Comparison of ENCODE assay signal across 8 mouse cellular contexts in the genomic region with DNA sequence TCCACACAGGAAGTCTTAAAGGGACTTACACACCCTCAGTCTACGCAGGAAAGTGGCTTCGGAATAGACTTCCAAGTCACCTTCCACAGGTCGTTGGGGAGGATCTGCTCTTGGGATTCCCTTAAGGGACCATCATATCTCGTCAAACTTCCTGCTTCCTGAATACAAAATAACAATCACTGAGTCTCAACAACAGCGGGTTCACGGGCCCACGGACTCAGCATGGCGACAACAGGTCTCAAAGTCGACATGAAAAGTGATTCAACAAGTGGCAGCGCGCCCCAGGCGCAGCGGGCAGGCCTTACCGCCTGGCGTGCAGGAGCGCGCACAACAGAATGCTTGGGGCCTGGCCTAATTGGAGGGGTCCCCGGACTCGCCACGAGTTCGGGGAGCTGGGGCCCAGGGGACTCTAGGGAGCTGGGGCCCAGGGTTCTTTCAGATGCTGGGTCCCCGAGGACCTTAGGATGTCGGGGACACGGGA. TPM values are rescaled to one million over a fixed set of nuclear protein-coding genes. Genes with fewer than 3 reads are reported as not detected.
DNase-seq lines count a peak whose midpoint lies in the region; ATAC-seq lines count a peak whose summit lies in the region.

No protein-coding gene starts in this region.

- ATAC-seq in forebrain, embryonic 13.5 days = no peak
- peak; percentile 69; the same call in 1 of the 2 replicates for ATAC-seq in hindbrain, embryonic 11.5 days (ENCODE audit: low FRiP score)
- peak; percentile 23 for ATAC-seq in megakaryocyte-erythroid progenitor cell, adult 5-6 weeks (replicated peaks; ENCODE audit: low FRiP score, low TSS enrichment, poor library complexity, severe bottlenecking)
- peak; percentile 16; the same call in 1 of the 2 replicates for ATAC-seq in stomach, embryonic 15.5 days (ENCODE audit: insufficient read depth, low FRiP score, low read depth)

- H3K4me3 ChIP-seq in forebrain, embryonic 13.5 days = peak overlapping the region; percentile 79
- peak overlapping the region; percentile 75 for H3K4me3 ChIP-seq in hindbrain, embryonic 11.5 days (ENCODE audit: low read depth, low read length)
- peak overlapping the region; percentile 77 for H3K4me3 ChIP-seq in stomach, embryonic 15.5 days (replicated peaks)

- peak overlapping the region; percentile 70 for H3K4me2 ChIP-seq in forebrain, embryonic 13.5 days
- peak overlapping the region; percentile 82 for H3K4me2 ChIP-seq in hindbrain, embryonic 11.5 days (replicated peaks; ENCODE audit: low read depth, low read length)
- H3K4me2 ChIP-seq in stomach, embryonic 15.5 days = peak overlapping the region; percentile 78

- peaks cover 4% of the 10 kb centered on the region; the same call in 1 of the 2 replicates for H3K36me3 ChIP-seq in forebrain, embryonic 13.5 days (ENCODE audit: poor library complexity, severe bottlenecking)
- no peaks in the 10 kb centered on the region for H3K36me3 ChIP-seq in hindbrain, embryonic 11.5 days (ENCODE audit: control insufficient read depth, insufficient read depth, low read length)
- no peaks in the 10 kb centered on the region for H3K36me3 ChIP-seq in stomach, embryonic 15.5 days

- H3K27me3 ChIP-seq in forebrain, embryonic 13.5 days = no peaks in the 10 kb centered on the region
- H3K27me3 ChIP-seq in hindbrain, embryonic 11.5 days (ENCODE audit: control insufficient read depth, insufficient read depth, low read length) = no peaks in the 10 kb centered on the region
- H3K27me3 ChIP-seq in stomach, embryonic 15.5 days (replicated peaks) = no peaks in the 10 kb centered on the region

- no peaks in the 10 kb centered on the region for H3K9me3 ChIP-seq in forebrain, embryonic 13.5 days (replicated peaks)
- H3K9me3 ChIP-seq in hindbrain, embryonic 11.5 days (ENCODE audit: control insufficient read depth, low read length) = no peaks in the 10 kb centered on the region
- no peaks in the 10 kb centered on the region for H3K9me3 ChIP-seq in stomach, embryonic 15.5 days

- peaks cover 22% of the 10 kb centered on the region for H3K4me1 ChIP-seq in forebrain, embryonic 13.5 days
- H3K4me1 ChIP-seq in hindbrain, embryonic 11.5 days (replicated peaks; ENCODE audit: control insufficient read depth, insufficient read depth, low read length) = no peaks in the 10 kb centered on the region
- H3K4me1 ChIP-seq in stomach, embryonic 15.5 days = peaks cover 8% of the 10 kb centered on the region; the same call in 1 of the 2 replicates

- 0% methylated on average over 24 of the region's 24 CpGs for WGBS in forebrain, embryonic 13.5 days
- WGBS in hindbrain, embryonic 11.5 days = 0% methylated on average over 24 of the region's 24 CpGs
- under 1% methylated on average over 24 of the region's 24 CpGs for WGBS in stomach, embryonic 15.5 days

- H3K27ac ChIP-seq in forebrain, embryonic 13.5 days = peak overlapping the region; percentile 84
- H3K27ac ChIP-seq in hindbrain, embryonic 11.5 days (ENCODE audit: low read depth, low read length) = peak overlapping the region; percentile 83
- peak overlapping the region; percentile 93 for H3K27ac ChIP-seq in stomach, embryonic 15.5 days

- peak; percentile 59 for DNase-seq in layer of hippocampus, adult 11-12 months (ENCODE audit: low spot score)
- no peak for DNase-seq in layer of hippocampus, adult 8-10 months (ENCODE audit: low spot score in 2 of 2)
- peak; percentile 72 to 74 for DNase-seq in adrenal gland, postnatal 36 days
- DNase-seq in hindbrain, embryonic 11.5 days (ENCODE audit: low spot score) = peak; percentile 67
- peak; percentile 36 for DNase-seq in left cerebral cortex, postnatal 4 days

- peak overlapping the region; percentile 85 for H3K9ac ChIP-seq in forebrain, embryonic 13.5 days
- peak overlapping the region; percentile 70 for H3K9ac ChIP-seq in hindbrain, embryonic 11.5 days (ENCODE audit: low read depth, low read length)
- peak overlapping the region; percentile 74 for H3K9ac ChIP-seq in stomach, embryonic 15.5 days

- intact Hi-C loops in left cerebral cortex, postnatal 4 days (cut with DNase I) = no loop called here

RNA-seq across cellular contexts. Expression of gene Fam53a, which starts 0.6 kb away (rescaled TPM):
- 10 to 100 TPM; 23.1 to 28.3 (median 24.0) TPM for total RNA-seq in layer of hippocampus, adult 8-10 months (2022)
- 10 to 100 TPM; 27.5 to 28.3 TPM for total RNA-seq in adrenal gland, postnatal 36 days (2021)
- polyA plus RNA-seq in forebrain, embryonic 13.5 days (2015; fragmentation: Nextera tagmentation; extraction: Ambion mirVana) = 51.0 and 57.7 TPM in 2 replicates
- polyA plus RNA-seq in hindbrain, embryonic 11.5 days (2014; fragmentation: Nextera tagmentation; extraction: Ambion mirVana) = 50.3 and 52.3 TPM in 2 replicates
- total RNA-seq in left cerebral cortex, postnatal 4 days (2021) = 10 to 100 TPM; 16.1 to 17.3 TPM
- 44.2 and 44.7 TPM in 2 replicates for total RNA-seq in megakaryocyte-erythroid progenitor cell, adult 5-6 weeks (2014; fragmentation: Nextera tagmentation)
- 14.6 and 21.7 TPM in 2 replicates for total RNA-seq in megakaryocyte-erythroid progenitor cell, adult 5-6 weeks (2017)
- polyA plus RNA-seq in stomach, embryonic 15.5 days (2015; fragmentation: Nextera tagmentation; extraction: Ambion mirVana) = 52.9 and 53.9 TPM in 2 replicates

RNA-seq across cellular contexts. Expression of gene Gm9903, which starts 0.9 kb away (rescaled TPM):
- 1 to 10 TPM in 2 of 4 experiments, under 1 TPM in 2; 0.61 to 1.1 (median 0.89) TPM for total RNA-seq in layer of hippocampus, adult 8-10 months (2022)
- total RNA-seq in adrenal gland, postnatal 36 days (2021) = under 1 TPM; 0.30 to 0.36 TPM
- 0.55 and 0.61 TPM in 2 replicates for polyA plus RNA-seq in forebrain, embryonic 13.5 days (2015; fragmentation: Nextera tagmentation; extraction: Ambion mirVana)
- polyA plus RNA-seq in hindbrain, embryonic 11.5 days (2014; fragmentation: Nextera tagmentation; extraction: Ambion mirVana) = 0.66 and 0.94 TPM in 2 replicates
- total RNA-seq in left cerebral cortex, postnatal 4 days (2021) = under 1 TPM; 0.20 to 0.86 TPM
- total RNA-seq in megakaryocyte-erythroid progenitor cell, adult 5-6 weeks (2014; fragmentation: Nextera tagmentation) = not detected in 2 replicates
- total RNA-seq in megakaryocyte-erythroid progenitor cell, adult 5-6 weeks (2017) = 0.69 TPM in 1 of 2 replicates, not detected in the other
- polyA plus RNA-seq in stomach, embryonic 15.5 days (2015; fragmentation: Nextera tagmentation; extraction: Ambion mirVana) = 0.17 and 0.58 TPM in 2 replicates

RNA-seq across cellular contexts. Expression of gene Slbp, which starts 23.5 kb away (rescaled TPM):
- 10 to 100 TPM; 18.1 to 28.3 (median 23.1) TPM for total RNA-seq in layer of hippocampus, adult 8-10 months (2022)
- total RNA-seq in adrenal gland, postnatal 36 days (2021) = 10 to 100 TPM; 44.8 to 47.8 TPM
- polyA plus RNA-seq in forebrain, embryonic 13.5 days (2015; fragmentation: Nextera tagmentation; extraction: Ambion mirVana) = 222 and 225 TPM in 2 replicates
- 257 and 262 TPM in 2 replicates for polyA plus RNA-seq in hindbrain, embryonic 11.5 days (2014; fragmentation: Nextera tagmentation; extraction: Ambion mirVana)
- 10 to 100 TPM; 36.1 to 39.2 TPM for total RNA-seq in left cerebral cortex, postnatal 4 days (2021)
- 229 and 276 TPM in 2 replicates for total RNA-seq in megakaryocyte-erythroid progenitor cell, adult 5-6 weeks (2014; fragmentation: Nextera tagmentation)
- total RNA-seq in megakaryocyte-erythroid progenitor cell, adult 5-6 weeks (2017) = 348 and 369 TPM in 2 replicates
- 208 and 215 TPM in 2 replicates for polyA plus RNA-seq in stomach, embryonic 15.5 days (2015; fragmentation: Nextera tagmentation; extraction: Ambion mirVana)

RNA-seq across cellular contexts. Expression of gene Tacc3, which starts 29.1 kb away (rescaled TPM):
- 1 to 10 TPM; 4.1 to 7.2 (median 4.4) TPM for total RNA-seq in layer of hippocampus, adult 8-10 months (2022)
- 1 to 10 TPM; 7.6 to 8.4 TPM for total RNA-seq in adrenal gland, postnatal 36 days (2021)
- 189 and 190 TPM in 2 replicates for polyA plus RNA-seq in forebrain, embryonic 13.5 days (2015; fragmentation: Nextera tagmentation; extraction: Ambion mirVana)
- polyA plus RNA-seq in hindbrain, embryonic 11.5 days (2014; fragmentation: Nextera tagmentation; extraction: Ambion mirVana) = 232 and 255 TPM in 2 replicates
- 10 to 100 TPM; 14.9 to 15.3 TPM for total RNA-seq in left cerebral cortex, postnatal 4 days (2021)
- 121 and 124 TPM in 2 replicates for total RNA-seq in megakaryocyte-erythroid progenitor cell, adult 5-6 weeks (2014; fragmentation: Nextera tagmentation)
- 124 and 155 TPM in 2 replicates for total RNA-seq in megakaryocyte-erythroid progenitor cell, adult 5-6 weeks (2017)
- 155 and 165 TPM in 2 replicates for polyA plus RNA-seq in stomach, embryonic 15.5 days (2015; fragmentation: Nextera tagmentation; extraction: Ambion mirVana)

RNA-seq across cellular contexts. Expression of gene Tmem129, which starts 29.4 kb away (rescaled TPM):
- total RNA-seq in layer of hippocampus, adult 8-10 months (2022) = 10 to 100 TPM; 22.4 to 25.7 (median 25.2) TPM
- total RNA-seq in adrenal gland, postnatal 36 days (2021) = 10 to 100 TPM; 25.9 to 28.5 TPM
- polyA plus RNA-seq in forebrain, embryonic 13.5 days (2015; fragmentation: Nextera tagmentation; extraction: Ambion mirVana) = 33.0 and 37.8 TPM in 2 replicates
- 37.2 and 39.0 TPM in 2 replicates for polyA plus RNA-seq in hindbrain, embryonic 11.5 days (2014; fragmentation: Nextera tagmentation; extraction: Ambion mirVana)
- total RNA-seq in left cerebral cortex, postnatal 4 days (2021) = 10 to 100 TPM; 15.2 to 17.6 TPM
- 20.5 and 30.5 TPM in 2 replicates for total RNA-seq in megakaryocyte-erythroid progenitor cell, adult 5-6 weeks (2014; fragmentation: Nextera tagmentation)
- 12.3 and 34.4 TPM in 2 replicates for total RNA-seq in megakaryocyte-erythroid progenitor cell, adult 5-6 weeks (2017)
- 33.7 and 35.6 TPM in 2 replicates for polyA plus RNA-seq in stomach, embryonic 15.5 days (2015; fragmentation: Nextera tagmentation; extraction: Ambion mirVana)

Comparison
In these comparisons a context has a peak if more than half of its experiments do, and no peak if none do; other contexts are left out.
1. DNase-seq: peak in layer of hippocampus, adult 11-12 months (single experiment), adrenal gland, postnatal 36 days (2 of 2), hindbrain, embryonic 11.5 days (single experiment) and left cerebral cortex, postnatal 4 days (single experiment); none in layer of hippocampus, adult 8-10 months (0 of 2).
2. RNA of gene Slbp, which starts 23.5 kb away (total RNA-seq): 229 to 369 TPM in megakaryocyte-erythroid progenitor cell, adult 5-6 weeks; 44.8 to 47.8 TPM in adrenal gland, postnatal 36 days, 36.1 to 39.2 TPM in left cerebral cortex, postnatal 4 days and 18.1 to 28.3 TPM in layer of hippocampus, adult 8-10 months; every median in the first group is over 4 times any median in the second.
3. Peak in every context shown above with its lines, with median percentiles within 50 percentile points of each other: H3K27ac ChIP-seq, H3K4me2 ChIP-seq, H3K4me3 ChIP-seq and H3K9ac ChIP-seq.